Mouse (Mus musculus) gastrocnemius, adult 8-10 months (tissue): ENCODE data around the gene Gm20683. TPM values are rescaled to one million over a fixed set of nuclear protein-coding genes. Genes with fewer than 3 reads are reported as not detected.
A peak's percentile ranks its signal among the peaks of the same experiment; 100 is the strongest.
"Not testable (repeated sequence)": the region's sequence is repeated elsewhere in the genome, so short reads cannot be mapped to it uniquely, and the experiment has no call there.

ENCODE experiments used
- DNase-seq, 2 experiments: peaks; one replicate each; pipeline ENCODE4 v3.0.0; 2022; ENCODE audit warnings: low spot score in 2 of 2
- total RNA-seq, 4 experiments: library from RNA; stranded (reverse); gene quantifications; 2 replicates each; pipeline ENCODE4 v1.2.4; 2022

Gene Gm20683
- total RNA-seq, 4 experiments from 2014 or later: 9.1 to 15.3 (median 12.3) TPM

GRCm38 (mm10) chr17:25874148-25874720, 32.7 kb upstream of the Gm20683 start:
- no peak for DNase-seq

GRCm38 (mm10) chr17:25873405-25874147, 32.0 kb upstream of the Gm20683 start:
- no peak for DNase-seq

GRCm38 (mm10) chr17:25872676-25873075, 31.1 kb upstream of the Gm20683 start:
- DNase-seq: no peak

GRCm38 (mm10) chr17:25871566-25871965, 30.0 kb upstream of the Gm20683 start:
- DNase-seq: not testable (repeated sequence)

- no peak for DNase-seq
Observed at GRCm38 (mm10) chr17:25869954-25870353, 28.4 kb upstream of the Gm20683 start.

GRCm38 (mm10) chr17:25869498-25869897, 27.9 kb upstream of the Gm20683 start:
- no peak for DNase-seq

GRCm38 (mm10) chr17:25868601-25869191, 27.1 kb upstream of the Gm20683 start, which contains the start of gene Mcrip2:
Gene Mcrip2 (minus strand): TSS chr17:25868764.
- peak; percentile 77 to 82 for DNase-seq

- DNase-seq: peak; percentile 46 to 62
Observed at GRCm38 (mm10) chr17:25867836-25868600, 26.5 kb upstream of the Gm20683 start.

- DNase-seq: no peak
Observed at GRCm38 (mm10) chr17:25867509-25867835, 25.9 kb upstream of the Gm20683 start.

GRCm38 (mm10) chr17:25866172-25866571, 24.6 kb upstream of the Gm20683 start:
- DNase-seq: no peak

- no peak for DNase-seq
Observed at GRCm38 (mm10) chr17:25865288-25865687, 23.7 kb upstream of the Gm20683 start.

GRCm38 (mm10) chr17:25864311-25864710, 22.7 kb upstream of the Gm20683 start:
- no peak for DNase-seq

GRCm38 (mm10) chr17:25863681-25864080, 22.1 kb upstream of the Gm20683 start:
- DNase-seq: no peak

- no peak for DNase-seq
Observed at GRCm38 (mm10) chr17:25861704-25862612, 20.4 kb upstream of the Gm20683 start.

GRCm38 (mm10) chr17:25860832-25861703, 19.5 kb upstream of the Gm20683 start, which contains the start of gene Wdr90:
Gene Wdr90 (minus strand): TSS chr17:25861501.
- DNase-seq: peak; percentile 80 to 84

- DNase-seq: no peak
Observed at GRCm38 (mm10) chr17:25860229-25860628, 18.7 kb upstream of the Gm20683 start.

- DNase-seq: peak; percentile 91 to 94
Observed at GRCm38 (mm10) chr17:25844396-25844901, 2.9 kb upstream of the Gm20683 start, which contains the start of gene Rhot2. Gene Rhot2 (minus strand): TSS chr17:25844851.

- DNase-seq: no peak
Observed at GRCm38 (mm10) chr17:25843636-25844395, 2.3 kb upstream of the Gm20683 start.

GRCm38 (mm10) chr17:25843122-25843521, 1.6 kb upstream of the Gm20683 start:
- DNase-seq: no peak
